Mouse (Mus musculus): Measurements from ENCODE around the gene Defb19. TPM values are rescaled to one million over a fixed set of nuclear protein-coding genes. Genes with fewer than 3 reads are reported as not detected.

The Defb19 gene
- polyA plus RNA-seq, 1 experiment from 2014 or later = not detected

DNA sequence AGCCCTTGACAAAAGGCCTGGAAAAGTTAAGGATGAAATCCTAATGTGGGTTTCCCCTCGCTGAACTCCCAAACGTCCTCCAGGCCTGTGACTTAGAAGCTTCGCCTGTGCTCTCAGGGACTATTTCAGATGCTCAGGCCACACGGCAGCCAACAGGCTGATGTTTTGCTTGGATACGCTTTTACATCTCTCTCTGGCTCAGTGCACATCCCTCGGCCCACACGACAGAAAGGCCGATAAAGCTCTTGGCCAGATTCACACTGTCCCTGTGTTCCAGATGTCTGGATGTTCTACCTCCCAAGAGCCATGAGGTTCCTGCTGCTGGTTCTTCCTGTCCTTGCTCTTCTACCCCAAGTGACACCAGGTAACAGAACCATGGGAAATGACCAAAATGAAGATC, 6.6 kb downstream of the Defb19 start:
- Histone ChIP-seq H3K9ac (replicated peaks; ENCODE audit: low read depth, low read length) (no peak overlapping the region), H3K9me3 (ENCODE audit: control insufficient read depth, low read depth, low read length) (no peaks in the 10 kb centered on the region), H3K36me3 (ENCODE audit: control insufficient read depth, insufficient read depth, low read length) (no peaks in the 10 kb centered on the region), H3K27ac (ENCODE audit: low read length) (no peak overlapping the region), H3K4me3 (ENCODE audit: low read depth, low read length) (no peak overlapping the region), H3K4me1 (ENCODE audit: control insufficient read depth, insufficient read depth, low read length) (no peaks in the 10 kb centered on the region), H3K4me2 (replicated peaks; ENCODE audit: low read depth, low read length) (no peak overlapping the region), H3K27me3 (ENCODE audit: control insufficient read depth, insufficient read depth, low read length) (no peaks in the 10 kb centered on the region)
- 91% methylated on average over 8 of the region's 8 CpGs for WGBS
- no peak for ATAC-seq (ENCODE audit: insufficient number of reproducible peaks, insufficient read depth, low FRiP score, low read depth)

DNA sequence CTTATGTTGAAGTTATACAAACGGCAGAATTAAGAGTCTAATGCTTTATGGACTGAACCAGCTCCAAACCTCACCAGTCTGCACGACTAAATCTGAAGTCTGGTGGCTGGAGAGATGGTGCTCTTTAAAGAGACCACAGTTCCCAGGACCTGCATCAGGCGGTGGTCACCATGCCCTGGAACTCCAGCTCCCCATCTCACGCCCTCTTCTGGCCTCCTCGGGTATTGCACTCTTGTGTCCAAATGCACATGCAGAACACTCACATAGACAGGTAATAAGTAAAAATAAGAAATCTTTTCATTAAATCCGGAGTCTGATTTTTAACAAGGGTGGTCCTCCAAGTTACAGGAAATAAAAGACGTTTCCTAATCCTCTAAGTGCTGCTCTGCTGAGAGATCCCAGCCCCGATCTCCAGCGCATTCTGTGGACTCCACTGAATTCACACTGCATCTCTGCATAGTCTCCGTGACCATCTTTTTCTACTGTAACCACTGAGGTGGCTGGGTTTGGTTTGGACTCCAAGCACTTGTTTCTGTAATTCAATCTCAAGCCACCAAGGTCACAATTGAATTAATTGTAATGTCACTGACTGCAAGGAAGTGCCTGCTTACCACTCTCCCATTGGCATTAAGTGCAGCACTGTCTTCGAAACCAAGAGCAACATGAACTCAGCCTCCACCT, 7.9 kb downstream of the Defb19 start, which contains the start of gene Defb21:
Defb21 (plus strand) TSS at position 631 of the 681 bp plus-strand sequence.
- no peaks in the 10 kb centered on the region for H3K9me3 ChIP-seq (ENCODE audit: control insufficient read depth, low read depth, low read length)
- no peak for ATAC-seq (ENCODE audit: insufficient number of reproducible peaks, insufficient read depth, low FRiP score, low read depth)
- 62% methylated on average over 11 of the region's 11 CpGs for WGBS
- H3K4me2 ChIP-seq (replicated peaks; ENCODE audit: low read depth, low read length) = no peak within 1 kb of the TSS
- H3K9ac ChIP-seq (replicated peaks; ENCODE audit: low read depth, low read length) = no peak within 1 kb of the TSS
- no peaks in the 10 kb centered on the region for H3K36me3 ChIP-seq (ENCODE audit: control insufficient read depth, insufficient read depth, low read length)
- H3K27ac ChIP-seq (ENCODE audit: low read length) = no peak within 1 kb of the TSS
- no peaks in the 10 kb centered on the region for H3K4me1 ChIP-seq (ENCODE audit: control insufficient read depth, insufficient read depth, low read length)
- no peaks in the 10 kb centered on the region for H3K27me3 ChIP-seq (ENCODE audit: control insufficient read depth, insufficient read depth, low read length)
- H3K4me3 ChIP-seq (ENCODE audit: low read depth, low read length) = no peak within 1 kb of the TSS

DNA sequence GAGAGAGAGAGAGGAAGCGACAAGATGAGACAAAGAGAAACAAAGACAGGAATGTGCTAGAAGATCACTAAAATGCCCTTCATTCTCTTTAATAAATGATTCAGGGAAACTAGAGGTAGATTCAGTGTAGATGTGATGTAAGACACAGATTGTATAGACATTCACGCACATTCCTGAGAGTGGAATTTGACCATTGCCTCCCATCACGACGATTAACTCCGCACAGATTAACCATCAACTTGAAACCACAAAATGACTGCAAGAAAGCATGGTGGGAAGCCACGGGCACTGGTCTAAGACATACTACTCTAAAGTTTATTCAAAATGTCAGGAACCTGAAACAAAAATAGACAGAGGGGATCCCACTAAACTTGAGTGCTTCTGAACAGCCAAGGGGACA, 9.8 kb downstream of the Defb19 start:
- Histone ChIP-seq H3K9me3 (ENCODE audit: control insufficient read depth, low read depth, low read length) (no peaks in the 10 kb centered on the region), H3K36me3 (ENCODE audit: control insufficient read depth, insufficient read depth, low read length) (no peaks in the 10 kb centered on the region), H3K27me3 (ENCODE audit: control insufficient read depth, insufficient read depth, low read length) (no peaks in the 10 kb centered on the region), H3K4me1 (ENCODE audit: control insufficient read depth, insufficient read depth, low read length) (no peaks in the 10 kb centered on the region), H3K4me2 (replicated peaks; ENCODE audit: low read depth, low read length) (no peak overlapping the region), H3K9ac (replicated peaks; ENCODE audit: low read depth, low read length) (no peak overlapping the region), H3K4me3 (ENCODE audit: low read depth, low read length) (no peak overlapping the region), H3K27ac (ENCODE audit: low read length) (no peak overlapping the region)
- ATAC-seq (ENCODE audit: insufficient number of reproducible peaks, insufficient read depth, low FRiP score, low read depth) = no peak
- WGBS = 51% methylated on average over 6 of the region's 6 CpGs

DNA sequence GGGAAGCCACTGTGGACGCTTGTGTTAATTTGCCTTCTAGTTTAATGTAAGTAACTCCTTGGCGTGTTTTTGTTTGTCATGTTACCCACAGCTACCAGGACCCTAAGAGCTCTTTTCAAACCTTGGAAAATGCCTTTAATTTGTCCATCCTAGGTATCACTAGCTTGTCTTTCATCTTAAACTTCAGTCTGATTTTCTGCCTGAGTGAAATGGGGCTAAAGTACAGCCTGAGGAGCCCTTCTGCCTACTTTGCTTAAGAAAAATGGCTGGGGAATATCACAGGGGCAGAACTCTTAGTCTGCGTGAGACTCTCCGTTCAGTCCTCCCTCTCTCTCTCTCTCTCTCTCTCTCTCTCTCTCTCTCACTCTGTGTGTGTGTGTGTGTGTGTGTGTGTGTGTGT, 10.2 kb downstream of the Defb19 start:
- 76% methylated on average over 4 of the region's 4 CpGs for WGBS
- Histone ChIP-seq H3K4me3 (ENCODE audit: low read depth, low read length) (no peak overlapping the region), H3K9ac (replicated peaks; ENCODE audit: low read depth, low read length) (no peak overlapping the region), H3K27ac (ENCODE audit: low read length) (no peak overlapping the region), H3K4me1 (ENCODE audit: control insufficient read depth, insufficient read depth, low read length) (no peaks in the 10 kb centered on the region), H3K36me3 (ENCODE audit: control insufficient read depth, insufficient read depth, low read length) (no peaks in the 10 kb centered on the region), H3K9me3 (ENCODE audit: control insufficient read depth, low read depth, low read length) (no peaks in the 10 kb centered on the region), H3K27me3 (ENCODE audit: control insufficient read depth, insufficient read depth, low read length) (no peaks in the 10 kb centered on the region), H3K4me2 (replicated peaks; ENCODE audit: low read depth, low read length) (no peak overlapping the region)
- ATAC-seq (ENCODE audit: insufficient number of reproducible peaks, insufficient read depth, low FRiP score, low read depth) = no peak

DNA sequence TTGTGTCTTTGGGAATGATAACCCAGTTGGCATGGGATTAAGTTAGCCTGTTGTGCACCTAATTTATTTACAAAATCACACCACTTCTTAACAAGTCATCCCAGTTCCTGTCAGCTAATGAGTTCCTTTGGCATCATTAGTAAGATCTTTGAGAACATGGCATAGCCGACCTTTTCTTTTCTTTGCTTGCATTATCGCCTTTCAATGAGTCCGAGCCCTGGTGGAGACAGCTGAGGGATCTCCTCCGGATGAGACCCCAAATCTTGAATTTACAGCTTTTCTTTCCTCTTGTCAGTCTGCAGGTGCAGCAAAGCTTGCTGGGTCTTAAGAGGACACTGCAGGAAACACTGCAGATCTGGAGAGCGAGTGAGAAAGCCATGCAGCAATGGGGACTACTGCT, 11.1 kb downstream of the Defb19 start, which contains the start of gene Gm17416:
Gm17416 (plus strand) TSS at position 301 of the 400 bp plus-strand sequence.
- no peak within 1 kb of the TSS for H3K27ac ChIP-seq (ENCODE audit: low read length)
- 85% methylated on average over 5 of the region's 5 CpGs for WGBS
- no peak within 1 kb of the TSS for H3K4me3 ChIP-seq (ENCODE audit: low read depth, low read length)
- H3K9ac ChIP-seq (replicated peaks; ENCODE audit: low read depth, low read length) = no peak within 1 kb of the TSS
- no peaks in the 10 kb centered on the region for H3K27me3 ChIP-seq (ENCODE audit: control insufficient read depth, insufficient read depth, low read length)
- no peak within 1 kb of the TSS for H3K4me2 ChIP-seq (replicated peaks; ENCODE audit: low read depth, low read length)
- ATAC-seq (ENCODE audit: insufficient number of reproducible peaks, insufficient read depth, low FRiP score, low read depth) = no peak
- H3K4me1 ChIP-seq (ENCODE audit: control insufficient read depth, insufficient read depth, low read length) = no peaks in the 10 kb centered on the region
- no peaks in the 10 kb centered on the region for H3K36me3 ChIP-seq (ENCODE audit: control insufficient read depth, insufficient read depth, low read length)
- no peaks in the 10 kb centered on the region for H3K9me3 ChIP-seq (ENCODE audit: control insufficient read depth, low read depth, low read length)

DNA sequence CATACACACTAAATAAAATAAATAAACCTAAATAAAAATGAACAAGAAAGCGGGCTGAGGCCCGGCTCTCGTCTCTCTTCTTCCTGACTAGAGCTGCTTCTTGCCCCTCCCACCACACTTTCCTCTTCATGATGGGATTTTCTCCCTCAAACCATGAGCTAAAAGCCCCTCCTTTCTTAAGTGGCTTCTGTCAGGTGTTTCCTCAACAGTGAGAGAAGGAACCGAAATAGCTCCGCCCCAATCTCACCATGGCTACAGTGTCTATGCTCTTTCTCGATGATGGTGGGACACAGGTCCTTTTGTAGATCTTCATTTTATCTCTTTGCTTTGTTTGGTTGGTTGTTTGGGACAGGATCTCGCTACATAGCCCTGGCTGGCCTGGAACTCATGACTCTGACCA, 23.5 kb downstream of the Defb19 start:
- Histone ChIP-seq H3K27ac (ENCODE audit: low read length) (no peak overlapping the region), H3K27me3 (ENCODE audit: control insufficient read depth, insufficient read depth, low read length) (no peaks in the 10 kb centered on the region), H3K9me3 (ENCODE audit: control insufficient read depth, low read depth, low read length) (no peaks in the 10 kb centered on the region), H3K4me2 (replicated peaks; ENCODE audit: low read depth, low read length) (no peak overlapping the region), H3K36me3 (ENCODE audit: control insufficient read depth, insufficient read depth, low read length) (no peaks in the 10 kb centered on the region), H3K9ac (replicated peaks; ENCODE audit: low read depth, low read length) (no peak overlapping the region), H3K4me1 (ENCODE audit: control insufficient read depth, insufficient read depth, low read length) (no peaks in the 10 kb centered on the region), H3K4me3 (ENCODE audit: low read depth, low read length) (no peak overlapping the region)
- WGBS = 86% methylated on average over 7 of the region's 7 CpGs
- no peak for ATAC-seq (ENCODE audit: insufficient number of reproducible peaks, insufficient read depth, low FRiP score, low read depth)

DNA sequence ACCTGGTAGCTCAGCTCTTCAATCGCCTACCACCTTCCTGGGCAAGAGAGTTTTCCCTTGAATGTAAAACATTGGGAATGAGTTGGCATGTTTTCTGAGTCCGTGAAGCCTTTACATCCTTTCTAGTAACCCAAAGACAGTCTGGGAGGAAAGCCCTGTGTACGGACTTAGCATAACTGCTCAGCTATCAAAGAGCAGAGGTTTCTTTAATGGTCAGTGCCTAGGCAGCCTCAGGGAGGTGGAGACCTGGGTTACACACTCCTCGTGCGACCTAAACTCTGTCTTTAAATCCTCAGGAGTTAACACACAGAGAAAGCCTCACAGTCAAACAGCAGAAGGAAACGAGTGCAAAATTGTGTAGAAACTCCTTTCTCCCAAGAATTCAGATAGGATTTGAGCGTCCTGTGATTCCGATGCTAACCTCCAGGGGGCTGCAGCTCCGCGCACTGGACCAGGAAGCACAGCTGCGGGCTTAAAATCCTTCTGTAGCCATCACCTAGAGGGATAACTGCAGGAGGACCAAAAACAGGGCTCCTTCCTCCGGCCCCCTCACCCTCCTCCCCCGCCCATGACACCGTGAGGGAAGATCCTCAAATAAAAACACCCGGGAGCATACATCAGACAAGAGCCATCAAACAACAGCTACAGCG, 26.2 kb downstream of the Defb19 start:
- no peak overlapping the region for H3K27ac ChIP-seq (ENCODE audit: low read length)
- peak overlapping the region; percentile 13 for H3K4me2 ChIP-seq (replicated peaks; ENCODE audit: low read depth, low read length)
- ATAC-seq (ENCODE audit: insufficient number of reproducible peaks, insufficient read depth, low FRiP score, low read depth) = no peak; the same call in 1 of the 2 replicates
- no peak overlapping the region for H3K4me3 ChIP-seq (ENCODE audit: low read depth, low read length)
- H3K9me3 ChIP-seq (ENCODE audit: control insufficient read depth, low read depth, low read length) = no peaks in the 10 kb centered on the region
- H3K36me3 ChIP-seq (ENCODE audit: control insufficient read depth, insufficient read depth, low read length) = no peaks in the 10 kb centered on the region
- no peaks in the 10 kb centered on the region for H3K27me3 ChIP-seq (ENCODE audit: control insufficient read depth, insufficient read depth, low read length)
- H3K4me1 ChIP-seq (ENCODE audit: control insufficient read depth, insufficient read depth, low read length) = no peaks in the 10 kb centered on the region
- H3K9ac ChIP-seq (replicated peaks; ENCODE audit: low read depth, low read length) = no peak overlapping the region
- 14% methylated on average over 16 of the region's 16 CpGs for WGBS

DNA sequence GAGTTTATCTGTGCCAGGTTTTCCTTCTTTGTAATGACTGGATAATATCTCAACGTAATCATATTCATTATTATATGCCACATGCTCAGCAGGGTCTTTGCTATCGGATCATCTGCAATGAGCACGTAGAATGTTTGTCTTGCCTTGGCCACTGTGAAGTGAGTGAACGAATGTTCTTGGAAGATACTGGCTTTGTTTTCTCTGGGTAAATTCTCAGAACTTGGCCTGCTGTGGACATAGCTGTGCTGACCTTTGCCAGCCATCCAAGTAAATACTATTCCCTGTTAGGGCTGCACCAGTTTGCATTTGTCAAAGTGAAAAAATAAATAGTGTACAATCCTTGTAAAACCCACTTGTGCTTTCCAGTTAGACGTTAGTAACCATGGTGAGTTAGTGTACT, 32.0 kb downstream of the Defb19 start:
- no peaks in the 10 kb centered on the region for H3K27me3 ChIP-seq (ENCODE audit: control insufficient read depth, insufficient read depth, low read length)
- no peak overlapping the region for H3K27ac ChIP-seq (ENCODE audit: low read length)
- no peak for ATAC-seq (ENCODE audit: insufficient number of reproducible peaks, insufficient read depth, low FRiP score, low read depth)
- 57% methylated on average over 5 of the region's 5 CpGs for WGBS
- no peaks in the 10 kb centered on the region for H3K9me3 ChIP-seq (ENCODE audit: control insufficient read depth, low read depth, low read length)
- H3K9ac ChIP-seq (replicated peaks; ENCODE audit: low read depth, low read length) = no peak overlapping the region
- H3K36me3 ChIP-seq (ENCODE audit: control insufficient read depth, insufficient read depth, low read length) = no peaks in the 10 kb centered on the region
- H3K4me3 ChIP-seq (ENCODE audit: low read depth, low read length) = no peak overlapping the region
- H3K4me2 ChIP-seq (replicated peaks; ENCODE audit: low read depth, low read length) = no peak overlapping the region
- no peaks in the 10 kb centered on the region for H3K4me1 ChIP-seq (ENCODE audit: control insufficient read depth, insufficient read depth, low read length)

Measured in stomach, embryonic 14.5 days (tissue).